Mouse (Mus musculus) layer of hippocampus, adult 9-11 months (tissue): ENCODE measurements at regions not wholly inside any gene's neighbourhood (a gene's known extent, or its start where the extent isn't known, plus 50 kb on each side); places are given as distances from the start of the nearest gene placed in this dataset.

Experiments used
- DNase-seq: peaks from one replicate; pipeline ENCODE4 v3.0.0; 2022

GRCm38 (mm10) chr8:76038526-76038925 lies 590.0 kb downstream of the Iqcm start:
- no peak for DNase-seq

DNA sequence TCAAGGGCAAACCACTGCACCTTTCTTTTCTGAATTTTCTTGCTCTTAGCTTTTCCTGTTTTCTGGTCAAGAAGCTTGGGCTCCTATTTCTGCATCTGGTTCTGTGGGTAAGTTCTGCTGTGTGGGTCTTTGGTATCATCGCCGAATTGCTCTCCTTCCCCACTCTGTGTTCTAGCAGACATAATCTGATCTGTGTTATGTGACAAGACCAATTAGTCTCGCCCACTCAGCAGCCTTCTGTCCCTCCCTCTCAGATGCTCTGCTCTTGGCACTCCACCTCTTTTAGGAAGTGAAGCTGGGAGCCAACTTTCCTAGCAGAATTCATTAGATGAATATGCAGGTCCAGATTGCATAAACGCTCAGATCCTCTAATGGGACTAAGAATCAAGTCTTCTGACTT lies 603.5 kb downstream of the Iqcm start:
- DNase-seq, result peak; percentile 94

DNA sequence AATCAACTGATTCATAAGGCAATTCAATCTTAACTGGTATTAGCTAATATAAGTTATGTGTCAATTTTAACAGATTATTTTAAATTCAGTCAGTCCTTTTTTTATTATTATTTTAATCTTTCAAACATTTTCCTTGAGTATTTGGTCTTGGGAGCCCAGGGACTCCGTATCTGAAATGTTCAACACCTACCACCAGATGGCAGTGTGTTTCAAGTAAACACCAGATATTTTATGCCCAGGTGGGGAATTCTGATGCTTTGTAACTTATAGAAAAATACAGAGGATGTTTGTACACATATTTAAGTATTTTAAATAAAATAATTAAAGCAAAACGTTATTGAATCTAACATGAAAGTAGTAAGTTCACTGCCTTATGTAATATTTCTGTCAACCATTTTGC lies 619.2 kb downstream of the Iqcm start:
- DNase-seq, result no peak

DNA sequence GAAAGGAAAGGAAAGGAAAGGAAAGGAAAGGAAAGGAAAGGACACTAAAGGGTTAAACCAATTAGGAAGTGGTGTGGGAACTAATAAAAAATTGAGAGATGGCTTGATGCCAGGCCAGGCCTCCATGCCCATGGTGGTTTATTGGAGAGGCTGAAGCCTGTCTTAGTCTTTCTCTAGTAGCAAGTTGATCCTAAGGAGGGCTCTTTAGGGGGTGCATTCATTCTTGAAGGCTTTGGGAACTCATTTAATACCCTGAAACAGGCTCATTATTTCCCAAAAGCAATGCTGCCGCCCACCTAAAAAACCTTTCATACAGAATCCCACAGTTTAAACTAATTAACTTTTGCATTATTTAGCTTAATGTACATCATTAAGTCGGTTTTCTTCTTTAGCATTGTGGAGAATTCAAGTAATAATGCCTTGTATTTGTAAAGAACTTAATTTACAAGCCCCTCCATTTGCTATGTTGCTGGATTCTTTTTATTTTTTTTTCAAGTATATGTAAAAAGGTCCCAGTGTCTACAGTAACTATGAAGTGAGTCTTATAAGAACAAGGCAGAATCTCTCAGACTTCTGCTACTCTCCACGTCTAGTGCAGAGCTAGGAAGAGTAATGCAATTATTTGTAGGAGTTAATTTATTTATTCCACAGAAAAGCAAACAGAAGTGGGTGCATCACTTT lies 624.3 kb downstream of the Iqcm start:
- no peak for DNase-seq

- no peak for DNase-seq
Measured at GRCm38 (mm10) chr8:76120587-76121145, 672.2 kb downstream of the Iqcm start.

DNA sequence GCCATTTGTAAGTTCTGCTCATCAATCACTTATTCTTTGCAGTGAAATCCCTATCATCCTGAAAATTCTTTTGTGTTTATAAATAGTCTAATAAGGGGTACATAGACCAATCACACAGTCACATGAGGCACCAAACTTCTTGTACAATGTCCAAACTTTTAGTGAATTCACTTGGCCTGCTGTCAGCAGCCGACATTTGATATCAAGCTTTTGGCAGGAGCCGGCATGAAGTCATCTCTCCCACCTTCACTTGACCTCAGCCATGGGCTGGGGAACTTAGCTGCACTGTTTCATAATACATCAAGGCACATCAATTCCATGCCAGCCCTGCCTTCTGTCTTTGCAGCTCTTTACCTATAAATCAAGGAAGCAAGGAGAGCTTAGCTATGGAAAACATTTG lies 679.0 kb downstream of the Iqcm start:
- DNase-seq, result no peak

- peak; percentile 43 for DNase-seq
Measured at GRCm38 (mm10) chr8:76137219-76137618, 688.7 kb downstream of the Iqcm start.

DNA sequence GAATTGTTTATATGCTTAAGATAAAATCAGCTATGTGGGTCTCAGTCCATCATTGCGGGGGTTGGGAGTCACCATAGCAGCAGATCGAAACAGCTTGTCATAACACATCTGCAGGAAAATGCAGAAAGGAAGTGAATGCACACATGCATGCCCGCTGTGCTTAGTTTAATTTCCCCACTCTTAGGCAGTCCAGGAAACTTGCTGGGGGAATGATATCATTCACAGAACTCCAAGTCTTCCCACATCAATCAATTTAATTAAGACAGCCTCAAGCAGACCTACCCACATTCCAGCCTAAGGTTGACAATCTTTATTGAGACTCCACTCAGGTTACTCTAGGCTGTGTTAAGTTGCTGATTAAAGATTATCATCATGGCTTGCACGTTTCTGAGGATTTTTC lies 700.2 kb downstream of the Iqcm start:
- DNase-seq, result no peak

DNA sequence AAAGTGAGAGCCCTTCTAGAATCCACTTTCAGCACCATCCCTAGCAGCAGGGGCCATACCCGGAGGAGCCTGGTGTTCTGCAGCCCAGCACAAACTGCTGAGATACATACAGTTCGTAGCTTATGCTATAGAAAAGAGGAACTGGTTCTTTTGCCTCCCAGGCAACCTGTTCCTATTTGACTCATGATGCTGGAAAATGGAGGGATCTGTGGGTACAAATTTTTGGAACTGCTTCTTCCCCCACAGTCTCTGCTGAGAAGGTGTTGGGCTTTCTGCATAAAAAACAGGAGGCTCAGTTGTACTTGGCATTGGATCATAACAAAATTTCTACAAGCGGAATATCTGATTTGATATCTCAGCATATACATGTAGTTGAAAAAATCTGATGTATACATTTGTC lies 716.7 kb upstream of the Nr3c2 start:
- peak; percentile 5 for DNase-seq

GRCm38 (mm10) chr8:76183836-76184235 lies 715.4 kb upstream of the Nr3c2 start:
- DNase-seq, result no peak

DNA sequence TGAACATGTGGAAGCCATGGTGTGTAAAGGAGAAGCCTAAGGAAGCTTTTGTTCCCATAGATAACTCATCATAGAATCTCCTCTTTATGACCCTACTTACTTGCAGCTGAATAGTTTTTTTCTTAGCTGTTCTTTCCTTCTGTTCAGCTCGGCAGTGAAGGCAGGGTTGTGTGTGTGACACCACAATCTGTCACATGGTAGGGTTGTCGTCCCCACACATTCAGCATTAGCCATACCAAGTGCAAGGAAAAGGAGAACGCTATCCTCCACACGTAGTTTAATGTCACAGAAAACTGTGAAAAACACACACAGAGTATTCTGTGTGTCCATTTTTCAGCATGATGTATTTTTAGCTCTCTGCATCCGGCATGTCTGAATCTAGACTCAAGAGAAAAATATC lies 711.9 kb upstream of the Nr3c2 start:
- no peak for DNase-seq

- no peak for DNase-seq
Measured at GRCm38 (mm10) chr8:76211891-76212290, 687.4 kb upstream of the Nr3c2 start.

GRCm38 (mm10) chr8:76217819-76218580 lies 681.2 kb upstream of the Nr3c2 start:
- no peak for DNase-seq

DNA sequence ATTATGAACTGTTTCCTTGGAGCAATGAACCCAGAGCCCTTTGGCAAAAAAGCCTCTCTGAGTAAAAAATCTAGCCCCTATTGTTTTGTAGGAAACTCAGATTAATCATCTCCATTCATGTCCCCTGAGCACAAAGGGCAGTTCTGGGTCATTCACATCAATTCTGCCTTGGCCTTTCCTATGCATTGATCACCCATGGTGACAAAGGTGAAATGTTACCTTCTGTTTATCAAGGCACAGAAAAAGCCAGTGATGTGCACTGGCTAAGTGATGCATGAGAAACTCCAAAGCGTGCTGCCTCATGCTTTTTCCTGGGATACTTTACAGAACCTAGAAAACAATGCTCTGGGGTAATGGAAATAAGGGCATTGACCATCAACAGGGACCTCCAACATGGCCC lies 668.4 kb upstream of the Nr3c2 start:
- no peak for DNase-seq

DNA sequence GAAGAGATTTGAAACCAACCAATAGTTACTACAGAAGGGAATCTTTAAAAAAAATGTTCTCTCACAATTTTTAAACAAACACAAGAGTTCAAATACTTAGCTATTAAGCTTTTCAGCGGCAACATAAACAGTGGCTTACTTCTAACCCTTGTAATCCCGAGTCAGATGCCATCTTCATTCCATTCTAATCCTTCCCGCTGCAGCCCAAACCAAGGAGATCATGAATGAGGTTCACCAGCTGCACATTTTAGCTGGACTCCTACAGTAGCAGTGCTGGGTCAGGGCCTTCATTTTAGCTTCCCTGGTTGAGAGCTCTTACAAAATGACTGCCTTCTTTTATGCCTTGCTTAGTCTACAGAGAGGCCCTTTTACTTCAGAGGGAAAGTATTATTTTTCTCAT lies 650.0 kb upstream of the Nr3c2 start:
- DNase-seq, result no peak

DNA sequence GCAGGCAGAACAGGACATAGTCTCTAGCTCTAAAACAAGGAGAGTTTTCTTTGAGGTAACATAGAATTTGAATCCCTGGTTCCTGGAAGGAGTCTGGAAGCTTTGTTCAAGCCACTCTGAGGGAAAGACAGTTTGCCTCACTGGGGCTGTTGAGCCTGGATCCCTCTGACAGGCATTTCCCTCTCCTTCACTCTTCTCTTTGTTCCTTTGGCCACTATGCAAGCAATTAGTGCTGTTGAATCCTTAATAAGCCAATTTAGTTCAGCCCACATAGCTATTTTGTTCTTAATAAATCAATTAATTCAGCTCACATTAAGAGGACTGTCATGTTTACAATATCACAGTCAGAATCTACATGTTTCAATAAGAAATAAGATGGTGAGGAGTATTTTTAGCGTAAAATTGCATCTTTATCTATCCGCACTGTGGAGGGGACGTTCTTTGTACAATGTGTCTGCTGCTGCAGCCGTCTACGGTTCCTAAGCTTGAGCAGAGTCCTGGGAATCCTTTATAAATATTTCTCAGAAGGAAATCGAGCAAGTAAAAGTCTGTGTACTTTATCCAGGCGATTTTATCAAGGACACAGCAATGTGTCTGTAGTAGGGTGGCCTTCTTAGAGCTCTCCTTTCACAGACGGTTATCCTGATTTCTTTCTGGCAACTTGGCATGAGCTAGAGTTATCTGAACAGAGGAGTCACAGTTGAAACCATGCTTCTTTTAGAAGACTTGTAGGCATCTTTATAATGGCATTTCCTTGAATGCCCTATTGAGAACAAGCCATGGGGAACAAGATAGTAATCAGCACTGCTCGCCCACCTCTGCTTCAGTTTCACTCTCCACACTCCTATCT lies 646.9 kb upstream of the Nr3c2 start:
- no peak for DNase-seq
